Mouse (Mus musculus) retina, adult 2 months (tissue): ENCODE data around the gene Gas2l1.
"Not testable (repeated sequence)": the region's sequence is repeated elsewhere in the genome, so short reads cannot be mapped to it uniquely, and the experiment has no call there.

Experiments
- DNase-seq: peaks from one replicate; pipeline ENCODE4 v3.0.0-alpha.2; 2012; ENCODE audit warnings: low read depth, low spot score

Gas2l1 gene

DNA sequence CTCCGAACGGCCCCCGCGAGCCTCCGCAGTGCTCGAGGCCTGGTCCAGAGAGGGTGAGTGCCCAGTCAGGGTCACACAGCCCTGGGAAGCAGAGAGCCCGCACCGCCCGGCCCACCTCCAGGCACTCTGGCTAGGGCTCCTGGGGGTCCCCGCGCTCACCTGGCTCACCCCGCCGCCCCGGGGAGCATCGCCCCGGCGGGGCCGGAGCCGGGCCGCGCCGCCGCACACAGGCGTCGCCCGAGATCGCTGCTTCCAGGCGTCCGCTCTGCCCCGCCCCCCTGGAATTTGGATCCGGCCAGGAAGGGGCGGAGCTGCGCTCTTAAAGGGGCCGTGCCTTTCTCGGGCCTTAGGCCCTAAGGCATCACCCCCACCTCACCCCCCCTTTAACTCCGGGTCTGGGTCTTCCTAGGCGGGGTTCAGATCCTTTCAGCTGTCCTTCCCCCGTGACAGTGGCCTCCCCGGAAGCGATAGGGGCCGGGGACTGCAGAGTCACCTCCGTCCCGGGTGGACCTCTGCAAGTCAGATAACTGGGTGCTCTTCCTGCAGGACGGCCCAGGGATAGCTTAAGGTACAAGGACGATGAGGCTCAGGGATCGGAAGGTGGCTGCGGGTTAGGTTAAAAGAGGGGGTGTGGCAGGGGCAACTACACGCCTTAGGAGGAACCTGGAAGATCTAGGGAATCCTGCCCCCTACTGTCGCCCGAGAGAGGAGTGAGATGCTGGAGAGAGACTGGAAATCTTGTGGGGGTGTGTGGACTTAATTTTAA, at the start of gene Gas2l1:
Gene Gas2l1 (minus strand): TSS at position 272 of the 766 bp plus-strand sequence.
- peak; percentile 65 for DNase-seq

DNA sequence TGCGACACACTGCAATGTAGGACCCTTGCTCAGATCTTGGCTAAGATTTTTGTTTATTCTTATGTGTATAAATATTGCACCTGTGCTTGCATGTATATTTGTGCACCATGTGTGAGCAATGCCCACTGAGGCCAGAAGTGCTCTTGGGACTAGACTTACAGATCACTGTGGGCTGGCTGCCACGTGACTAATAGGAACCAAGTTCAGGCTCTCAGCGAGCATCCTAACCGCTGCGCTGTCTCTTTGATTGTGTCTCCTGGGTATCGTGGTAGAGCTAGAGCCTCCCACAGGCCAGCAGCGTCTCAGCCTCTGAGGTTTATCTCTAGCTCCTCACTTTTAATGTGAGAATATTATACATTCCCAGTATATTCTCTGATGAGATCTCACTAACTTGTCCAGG, 48.5 kb upstream of the Gas2l1 start:
- DNase-seq, result no peak

DNA sequence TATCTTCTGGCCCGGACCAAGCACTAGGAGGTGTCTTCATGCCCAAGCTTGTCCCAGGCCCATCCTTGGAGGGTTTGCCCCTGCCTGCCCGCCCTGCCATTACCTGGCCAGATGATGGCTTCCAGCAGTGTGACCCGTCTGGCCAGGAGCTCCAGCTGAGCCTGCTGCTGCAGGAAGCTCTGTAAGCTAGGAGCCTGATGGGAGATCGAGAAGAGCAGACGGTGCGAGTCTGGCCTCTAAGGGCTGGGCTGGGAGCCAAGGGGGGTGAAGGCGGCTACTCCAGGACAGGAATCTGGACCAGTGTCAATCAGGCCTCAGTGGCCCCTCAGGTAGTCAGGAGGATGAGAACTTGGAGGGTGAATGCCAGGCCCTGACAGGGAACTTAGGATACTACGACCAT, 44.3 kb upstream of the Gas2l1 start:
- no peak for DNase-seq

DNA sequence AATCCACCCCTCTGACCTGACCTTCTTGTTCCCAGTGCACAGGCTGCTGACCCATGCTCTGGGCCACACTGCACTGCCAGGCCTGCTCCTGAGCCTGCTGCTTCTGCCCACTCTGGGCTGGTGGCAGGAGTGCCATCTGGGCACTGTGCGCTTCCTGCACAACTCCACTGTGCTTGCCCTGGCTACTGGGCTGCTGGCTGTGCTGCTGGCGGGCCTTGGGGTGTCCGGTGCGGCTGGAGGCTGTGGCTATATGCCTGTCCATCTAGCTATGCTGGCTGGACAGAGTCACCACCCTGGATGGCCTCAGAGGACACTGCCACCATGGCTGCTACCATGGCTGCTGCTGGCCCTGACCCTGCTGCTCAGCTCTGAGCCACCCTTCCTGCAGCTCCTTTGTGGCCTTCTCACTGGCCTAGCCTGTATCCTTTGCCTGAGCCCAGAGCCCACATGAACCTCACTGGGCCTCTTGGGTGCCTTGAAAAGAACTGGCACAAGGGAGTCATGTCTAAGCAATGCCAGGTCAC, 38.9 kb upstream of the Gas2l1 start:
- no peak for DNase-seq

DNA sequence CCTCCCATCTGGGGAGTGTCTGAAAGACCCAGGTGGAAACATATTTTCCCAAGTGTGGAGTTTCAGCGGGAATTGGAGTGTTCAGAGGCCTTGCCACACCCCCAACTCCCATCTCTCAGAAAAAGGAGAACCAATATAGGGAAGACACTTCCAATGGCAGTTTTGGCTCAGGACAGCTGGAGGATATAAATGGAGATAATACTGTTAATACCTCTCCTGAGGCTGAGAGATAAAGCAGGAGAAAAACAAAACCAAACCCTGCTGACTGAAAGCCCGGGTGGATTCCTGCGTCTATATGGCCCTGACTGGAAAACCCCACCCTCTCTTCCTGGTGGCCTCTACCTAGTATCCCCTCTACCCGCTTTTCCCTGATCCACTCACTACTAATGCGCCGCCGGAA, 37.3 kb upstream of the Gas2l1 start:
- no peak for DNase-seq

DNA sequence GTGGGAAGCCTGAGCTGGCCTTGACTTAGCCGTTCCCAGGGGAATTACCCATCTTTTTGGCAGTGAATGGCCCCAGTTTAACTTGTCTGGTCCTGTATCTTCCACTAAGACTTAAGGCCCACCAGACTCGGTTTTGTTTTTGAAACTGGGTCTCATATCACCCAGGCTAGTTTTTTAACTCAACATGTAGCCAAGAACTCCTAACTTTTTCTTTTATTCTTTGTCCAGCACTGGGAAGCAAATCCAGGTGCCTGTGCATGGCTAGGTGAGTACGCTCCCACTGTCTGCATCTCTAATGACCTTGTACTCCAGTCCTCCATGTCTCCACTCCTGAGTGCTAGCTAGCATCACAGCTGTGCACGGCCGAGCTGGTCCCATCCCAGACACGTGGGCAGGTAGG, 36.5 kb upstream of the Gas2l1 start:
- no peak for DNase-seq

DNA sequence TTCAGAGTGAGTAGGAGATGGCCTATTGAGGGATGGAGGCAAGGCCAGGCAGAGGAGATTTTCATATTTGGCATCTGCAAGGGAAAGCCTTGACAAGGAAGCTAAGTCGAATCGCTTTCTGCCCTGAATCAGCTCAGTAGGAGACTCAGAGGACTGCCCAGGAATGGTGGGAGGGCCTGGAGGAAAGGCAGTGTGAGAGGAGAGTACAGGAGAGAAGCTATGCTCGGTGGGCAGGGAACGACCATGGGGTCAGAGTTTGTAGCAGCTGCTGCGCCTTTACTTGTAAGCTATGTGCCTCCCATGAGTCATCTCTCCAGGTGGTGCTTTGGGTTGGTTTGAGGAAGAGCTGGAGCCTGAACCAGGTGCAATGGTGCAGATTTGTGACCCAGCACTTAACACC, 35.7 kb upstream of the Gas2l1 start:
- no peak for DNase-seq

DNA sequence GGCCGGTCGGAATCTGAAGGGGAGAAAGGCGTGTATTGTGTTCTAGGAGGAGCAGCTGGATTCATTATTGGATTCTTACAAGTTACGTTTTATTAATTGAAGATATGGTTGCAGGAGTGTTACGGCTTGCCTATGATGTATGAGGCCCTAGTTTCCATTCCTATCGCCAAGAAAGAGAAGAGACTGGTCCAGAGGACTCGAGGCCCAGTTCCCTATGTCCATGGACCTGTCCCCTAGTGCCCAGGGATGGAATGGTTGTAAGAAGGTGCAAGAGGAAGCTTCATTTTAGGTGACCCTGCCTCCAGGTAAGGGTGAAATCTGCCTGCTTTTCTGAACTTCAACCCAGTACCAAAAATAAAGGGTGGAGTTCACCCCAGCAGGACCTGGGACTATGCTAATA, 35.2 kb upstream of the Gas2l1 start:
- no peak for DNase-seq

DNA sequence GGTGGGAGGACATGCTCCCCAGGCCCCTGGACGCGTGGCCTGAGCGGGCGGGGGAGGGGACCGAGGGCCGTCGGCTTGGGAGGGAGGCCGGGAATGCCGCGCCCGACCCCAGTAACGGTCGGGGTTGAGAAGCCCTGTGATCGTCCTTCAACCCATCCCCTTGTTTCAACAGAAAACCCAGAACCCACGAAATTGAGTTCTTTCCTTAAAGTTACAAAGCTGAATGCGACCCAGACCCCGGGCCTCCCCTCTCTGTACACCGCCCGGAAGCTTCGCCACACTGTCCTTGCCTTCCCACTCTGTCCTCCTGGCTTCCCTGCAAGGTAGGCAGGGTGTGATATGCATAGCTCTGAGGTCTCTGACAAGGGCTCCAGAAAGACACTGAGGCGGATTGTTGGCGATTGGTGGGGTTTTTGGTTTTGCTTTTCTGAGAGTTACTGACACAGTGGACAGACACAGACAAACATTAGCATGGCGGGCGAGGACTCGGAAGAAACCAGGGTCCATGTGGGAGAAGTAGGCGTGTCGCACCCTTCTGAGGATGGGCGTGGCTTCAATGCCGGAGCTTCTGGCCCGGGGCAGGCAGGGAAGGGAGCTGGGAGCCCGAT, 34.6 kb upstream of the Gas2l1 start:
- DNase-seq, result peak; percentile 57

DNA sequence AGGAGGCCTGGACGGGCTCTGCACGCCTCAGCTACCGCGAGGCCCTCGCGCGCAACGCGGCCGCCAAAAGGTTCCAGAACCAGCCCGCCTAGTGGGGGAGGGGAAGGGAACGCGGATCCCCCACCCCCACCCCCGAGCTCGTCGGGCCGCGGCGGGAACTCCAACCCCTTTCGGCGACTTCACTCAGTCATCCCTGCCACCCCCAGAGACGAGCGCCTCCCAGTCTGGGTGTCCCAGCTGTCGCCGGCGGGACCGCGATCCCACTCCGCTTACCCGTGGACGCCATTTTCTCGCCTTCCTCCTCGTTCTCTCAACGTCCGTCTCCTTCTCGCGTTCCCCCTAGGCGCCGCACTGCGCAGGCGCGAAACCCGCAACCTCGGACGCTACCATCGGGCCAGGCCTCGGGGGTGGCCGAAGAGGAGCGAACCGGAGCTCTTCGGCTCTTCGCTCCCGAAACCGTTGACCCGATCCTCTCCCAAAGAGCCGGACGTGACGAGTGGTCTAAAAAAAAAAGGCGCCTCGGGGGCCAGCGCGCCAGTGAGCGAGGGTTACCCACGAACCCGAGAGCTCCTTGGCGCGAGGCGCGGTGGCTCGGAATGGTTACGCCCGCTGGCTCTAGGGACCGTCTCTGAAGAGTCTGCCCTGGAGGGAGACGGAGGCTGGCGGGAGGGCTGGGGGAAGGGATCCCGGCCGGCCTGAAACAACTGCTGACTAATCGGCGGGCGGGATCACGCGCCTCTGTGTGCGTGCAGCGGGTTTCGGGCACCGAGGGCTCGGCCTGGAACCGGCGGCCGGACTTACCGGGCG, 33.8 kb upstream of the Gas2l1 start, which contains the start of the genes Rhbdd3 and Ewsr1:
Gene Rhbdd3 (plus strand): TSS at position 191 of the 807 bp plus-strand sequence.
Gene Ewsr1 (minus strand): TSS at position 531 of the 807 bp plus-strand sequence.
- peak; percentile 97 for DNase-seq

DNA sequence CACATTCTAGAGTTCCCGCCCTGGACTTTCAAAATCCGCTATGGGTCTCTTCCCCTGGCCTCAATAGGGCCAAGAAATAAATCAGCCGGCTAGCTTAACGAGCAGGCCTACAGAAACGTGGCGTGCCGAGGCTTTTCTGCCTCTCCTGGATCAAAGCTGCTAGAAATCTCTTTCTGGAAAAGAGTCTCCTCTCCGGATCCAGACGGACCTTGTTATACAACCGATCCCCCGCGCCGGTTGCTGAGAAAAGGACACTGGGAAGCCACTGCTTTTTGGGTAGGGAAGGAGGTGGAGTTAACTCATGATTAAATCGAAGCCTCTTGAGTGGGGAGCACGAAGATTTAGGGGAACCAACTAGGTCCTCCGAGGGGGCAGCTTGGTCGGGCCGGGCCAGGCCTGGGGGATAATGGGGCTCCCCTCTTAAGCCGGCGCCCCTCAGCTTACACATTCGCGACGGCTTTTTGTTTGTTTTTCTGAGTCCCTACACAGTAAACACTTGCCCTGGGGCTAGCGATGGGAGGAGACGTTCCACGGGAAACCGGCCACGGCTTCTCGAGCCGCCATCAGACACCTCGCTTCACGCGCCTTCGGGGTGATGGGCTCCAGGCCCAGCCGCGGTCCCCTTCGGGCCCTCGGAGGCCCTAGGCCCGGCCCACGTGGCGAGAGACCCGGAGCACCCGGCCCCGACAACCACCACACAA, 33.1 kb upstream of the Gas2l1 start:
- DNase-seq, result no peak

DNA sequence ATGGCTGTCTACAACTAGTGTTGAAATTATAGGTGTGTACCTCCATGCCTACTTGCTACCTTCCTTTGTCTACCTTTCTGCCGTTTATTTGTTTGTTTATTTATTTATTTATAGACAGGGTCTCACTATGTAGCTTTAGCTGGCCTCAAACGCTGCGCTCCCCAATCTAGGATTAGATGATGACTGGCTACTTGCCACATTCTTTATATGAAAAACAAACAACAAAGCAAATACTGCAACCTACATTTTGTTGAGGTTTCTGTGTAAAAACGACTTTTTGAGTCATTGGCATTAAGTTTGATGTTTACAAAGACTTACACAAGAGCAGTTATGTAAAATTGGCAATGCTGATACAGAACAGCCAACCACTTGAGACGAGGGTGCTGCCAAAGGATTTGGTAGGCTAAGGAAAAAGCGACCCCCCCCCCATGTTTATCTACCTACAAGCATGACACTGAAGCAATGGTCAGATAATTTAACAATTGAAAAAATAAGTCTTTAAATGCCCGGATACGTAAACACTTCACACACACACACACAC, 31.4 kb upstream of the Gas2l1 start:
- no peak for DNase-seq

DNA sequence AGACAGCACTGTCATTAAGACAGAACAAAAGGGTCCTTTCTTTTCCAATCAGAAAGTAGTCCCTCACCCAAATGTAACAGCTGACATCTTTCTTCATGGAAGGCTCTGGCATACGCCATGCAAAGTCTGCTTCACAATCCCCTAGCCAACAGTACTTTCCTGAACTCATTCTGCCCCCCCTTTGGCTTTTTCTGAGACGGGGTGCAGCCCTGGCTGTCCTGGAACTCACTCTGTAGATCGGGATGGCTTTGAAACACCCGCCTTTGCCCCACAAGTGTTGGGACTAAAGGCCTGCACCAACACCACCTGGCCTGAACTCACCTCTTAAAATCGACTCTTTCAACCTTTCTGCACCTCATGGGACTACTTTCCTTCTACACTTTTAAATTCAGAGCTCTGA, 30.8 kb upstream of the Gas2l1 start:
- no peak for DNase-seq

DNA sequence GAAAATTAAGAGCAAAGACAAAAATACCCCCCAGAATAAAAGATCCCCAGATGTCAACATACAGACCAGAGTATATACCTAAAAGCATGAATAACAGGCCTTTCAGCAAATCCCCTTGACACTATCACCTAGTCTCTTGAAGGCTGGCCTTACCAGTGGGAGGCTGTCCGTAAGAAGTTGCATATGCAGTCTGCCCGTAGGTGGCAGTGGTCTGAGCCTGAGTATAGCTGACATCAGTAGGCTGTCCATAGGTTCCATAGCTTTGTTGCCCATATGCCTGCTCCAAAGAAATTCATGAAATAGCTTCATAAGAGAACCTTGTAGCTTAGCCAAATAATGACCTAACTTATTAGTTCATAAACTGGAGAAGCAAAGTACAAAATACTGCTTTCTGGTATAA, 26.6 kb upstream of the Gas2l1 start:
- DNase-seq, result no peak

DNA sequence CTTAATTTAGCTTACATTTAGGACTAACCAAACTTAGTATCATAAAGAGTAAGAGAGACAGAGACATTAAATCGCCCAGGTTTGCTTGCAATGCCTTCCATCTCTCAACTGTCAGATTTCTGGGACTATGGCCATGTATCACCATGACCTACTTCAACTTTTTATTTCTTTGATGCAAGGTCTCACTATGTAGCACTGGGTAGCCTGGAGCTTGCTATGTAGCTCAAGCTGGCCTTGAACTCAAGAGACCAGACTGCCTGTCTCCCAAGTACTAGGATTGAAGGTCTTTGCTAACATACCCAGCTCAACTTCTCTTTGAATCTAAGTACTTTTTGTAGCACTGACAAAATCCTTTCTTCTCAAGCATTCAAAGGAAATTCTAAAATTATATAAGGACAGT, 24.0 kb upstream of the Gas2l1 start:
- no peak for DNase-seq

DNA sequence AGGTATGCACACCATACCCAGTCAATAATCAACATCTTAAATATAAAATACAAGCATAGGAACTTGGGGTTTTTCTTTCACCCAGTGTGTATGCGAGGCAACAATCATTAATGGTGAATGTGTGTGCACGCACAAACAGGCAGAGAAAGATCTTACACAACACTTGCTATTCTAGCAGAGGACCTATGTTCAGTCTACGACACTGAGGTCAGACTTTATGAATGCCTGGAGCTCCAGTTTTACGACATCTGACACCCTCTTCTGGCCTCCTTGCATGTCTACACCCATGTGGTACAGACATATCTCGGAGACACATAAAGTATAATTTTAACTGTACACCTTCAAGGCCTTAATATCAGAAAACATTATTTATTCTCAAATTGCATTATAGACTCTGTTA, 11.7 kb upstream of the Gas2l1 start:
- DNase-seq, result not testable (repeated sequence)

DNA sequence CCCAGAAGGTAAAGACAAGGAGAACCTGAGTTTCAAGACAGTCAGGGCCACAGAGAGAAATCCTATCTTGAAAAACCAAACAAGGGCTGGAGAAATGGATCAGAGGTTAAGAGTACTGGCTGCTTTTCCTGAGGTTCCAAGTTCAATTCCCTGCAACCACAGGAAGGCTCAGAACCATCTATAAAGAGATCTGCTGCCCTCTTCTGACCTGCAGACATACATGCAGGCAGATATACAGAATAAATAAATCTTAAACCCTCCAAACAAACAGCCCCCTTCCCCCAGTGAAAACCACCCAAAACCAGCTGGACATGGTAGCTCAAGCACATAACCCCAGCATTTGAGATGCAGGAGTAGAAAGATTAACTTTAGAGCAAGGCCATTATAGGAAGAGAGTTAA, 10.6 kb upstream of the Gas2l1 start:
- no peak for DNase-seq

DNA sequence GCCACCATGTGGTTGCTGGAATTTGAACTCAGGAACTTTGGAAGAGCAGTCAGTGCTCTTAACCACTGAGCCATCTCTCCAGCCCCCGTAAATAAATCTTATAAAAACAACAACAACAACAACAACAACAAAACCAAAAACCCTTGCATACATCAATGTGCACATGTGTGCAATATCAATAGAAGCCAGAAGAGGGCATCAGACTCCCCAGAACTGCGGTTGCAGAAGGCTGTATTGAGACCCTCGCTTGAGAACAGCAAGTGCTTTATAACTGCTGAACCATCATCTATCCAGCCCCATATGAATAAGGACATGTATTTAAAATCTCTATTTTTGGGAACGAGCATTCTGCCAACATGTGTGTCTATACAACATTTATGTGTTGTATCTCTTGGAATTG, 9.8 kb upstream of the Gas2l1 start:
- no peak for DNase-seq

DNA sequence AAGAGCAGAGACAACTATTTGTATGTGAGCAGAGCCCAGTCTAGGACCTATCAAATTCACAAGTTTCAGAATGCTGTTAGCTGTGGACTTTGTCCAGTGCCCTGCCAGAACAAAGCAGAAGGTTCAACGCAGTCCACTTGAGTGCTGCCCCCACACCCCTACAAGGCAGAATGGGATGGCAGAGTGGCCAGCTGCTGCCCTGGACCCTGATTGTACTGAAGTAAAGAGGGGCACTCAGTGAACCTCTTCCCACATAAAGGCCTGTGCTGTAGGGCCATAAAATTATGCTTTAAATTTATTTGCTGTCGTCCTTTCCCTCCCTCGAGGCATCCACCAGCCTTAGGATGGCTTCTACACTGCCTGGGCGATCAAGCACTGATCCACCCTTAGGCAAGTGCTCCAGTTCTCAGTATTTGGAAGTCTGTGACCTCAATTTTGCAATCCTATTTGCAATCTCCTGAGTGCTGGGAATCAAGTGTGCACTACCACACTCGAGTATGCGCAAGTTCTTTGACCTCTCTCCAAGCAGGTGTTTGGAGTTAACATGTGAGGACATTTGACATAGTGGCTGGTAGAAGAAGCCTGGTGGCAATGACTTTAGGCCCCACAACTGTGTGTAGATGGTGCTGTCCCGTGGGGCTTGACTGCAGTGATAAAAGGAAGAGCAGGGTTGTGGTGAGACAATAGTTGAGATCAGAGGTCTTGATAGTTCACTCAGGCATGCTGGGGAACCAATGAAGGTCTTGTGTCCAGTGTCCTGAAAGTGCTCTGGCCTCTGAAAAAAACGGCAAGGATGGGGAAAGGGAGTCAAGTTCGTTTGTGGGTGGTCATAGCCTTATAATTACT, 3.2 kb upstream of the Gas2l1 start:
- DNase-seq, result no peak

DNA sequence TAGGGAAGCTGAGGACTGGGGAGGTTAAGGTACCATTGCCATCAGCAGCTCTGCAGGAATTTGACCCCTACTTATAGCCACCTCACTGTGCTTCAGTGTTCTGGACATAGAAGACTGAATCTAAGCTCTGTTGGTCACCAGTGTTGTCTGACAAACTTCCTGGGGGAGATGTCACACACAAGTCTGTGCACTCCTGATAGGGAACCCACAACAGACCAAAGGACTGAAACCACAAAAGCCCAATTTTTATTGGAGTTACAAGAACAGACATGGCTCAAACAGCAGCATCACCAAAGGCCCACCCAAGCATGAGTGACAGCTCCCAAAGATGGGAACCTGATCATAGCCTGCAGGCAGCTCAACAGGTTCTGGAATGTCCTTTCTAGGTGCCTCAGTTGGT, 1.9 kb upstream of the Gas2l1 start:
- DNase-seq, result no peak
